12 mouse cellular contexts compared by ENCODE assay signal in genomic region chr17:54343395-54343794, GRCm38 (mm10). TPM values are rescaled to one million over a fixed set of nuclear protein-coding genes. Genes with fewer than 3 reads are reported as not detected.
DNase-seq lines count a peak whose midpoint lies in the region; ATAC-seq and TF ChIP-seq lines count a peak whose summit lies in the region.
"Had no signal": no experiment of that assay in that cellular context is flagged by ENCODE, and none has a peak within 500 bp of the region (broad histone marks: within the 10 kb centered on the region; RNA-seq: fewer than 3 reads in every experiment).

No protein-coding gene starts in this region.

- peak; percentile 82 for DNase-seq in forebrain, postnatal 0 days
- DNase-seq in forebrain, embryonic 10.5 days (ENCODE audit: extremely low spot score, low spot score) = no peak
- DNase-seq in liver, postnatal 0 days = no peak
- no peak for DNase-seq in liver, embryonic 11.5 days (ENCODE audit: low spot score)
- DNase-seq in brain, embryonic 14.5 days (ENCODE audit: low read depth) = peak; percentile 75
- DNase-seq in adrenal gland, postnatal 36 days = no peak
- DNase-seq in gastrocnemius, postnatal 14 days = no peak
- DNase-seq: heart, postnatal 36 days had no signal

- no peak for TF ChIP-seq EP300 in liver, postnatal 0 days (IDR thresholded peaks at IDR 0.05; ENCODE audit: low read depth)

- no peaks in the 10 kb centered on the region for H3K27me3 ChIP-seq in forebrain, postnatal 0 days (ENCODE audit: insufficient read depth, low read length)
- H3K27me3 ChIP-seq in forebrain, embryonic 10.5 days (ENCODE audit: poor library complexity, severe bottlenecking) = no peaks in the 10 kb centered on the region
- no peaks in the 10 kb centered on the region for H3K27me3 ChIP-seq in liver, postnatal 0 days (ENCODE audit: insufficient read depth, low read length)
- H3K27me3 ChIP-seq in liver, embryonic 11.5 days (replicated peaks; ENCODE audit: control insufficient read depth, insufficient read depth, low read length) = no peaks in the 10 kb centered on the region
- no peaks in the 10 kb centered on the region for H3K27me3 ChIP-seq in midbrain, embryonic 16.5 days (ENCODE audit: control insufficient read depth, insufficient read depth, low read depth, low read length)
- H3K27me3 ChIP-seq: embryonic facial prominence, embryonic 12.5 days had no signal

- no peaks in the 10 kb centered on the region for H3K9me3 ChIP-seq in forebrain, postnatal 0 days (ENCODE audit: low read length)
- no peaks in the 10 kb centered on the region for H3K9me3 ChIP-seq in forebrain, embryonic 10.5 days
- no peaks in the 10 kb centered on the region for H3K9me3 ChIP-seq in liver, postnatal 0 days (ENCODE audit: low read length)
- no peaks in the 10 kb centered on the region for H3K9me3 ChIP-seq in liver, embryonic 11.5 days (ENCODE audit: control insufficient read depth, low read length)
- no peaks in the 10 kb centered on the region for H3K9me3 ChIP-seq in midbrain, embryonic 16.5 days (replicated peaks; ENCODE audit: control insufficient read depth, low read length, poor library complexity, severe bottlenecking)
- H3K9me3 ChIP-seq: embryonic facial prominence, embryonic 12.5 days had no signal

- H3K4me1 ChIP-seq in forebrain, postnatal 0 days (ENCODE audit: insufficient read depth) = no peaks in the 10 kb centered on the region
- H3K4me1 ChIP-seq in forebrain, embryonic 10.5 days = no peaks in the 10 kb centered on the region
- H3K4me1 ChIP-seq in liver, postnatal 0 days (ENCODE audit: insufficient read depth) = no peaks in the 10 kb centered on the region
- H3K4me1 ChIP-seq in liver, embryonic 11.5 days (replicated peaks; ENCODE audit: control insufficient read depth, insufficient read depth, low read length) = no peaks in the 10 kb centered on the region
- no peaks in the 10 kb centered on the region for H3K4me1 ChIP-seq in midbrain, embryonic 16.5 days (ENCODE audit: control insufficient read depth, insufficient read depth, low read length)
- H3K4me1 ChIP-seq: embryonic facial prominence, embryonic 12.5 days had no signal

- intact Hi-C loops in gastrocnemius, postnatal 14 days (cut with DNase I; ENCODE audit: low total_unique reads) = no loop called here

- ATAC-seq in forebrain, postnatal 0 days = no peak
- ATAC-seq in liver, postnatal 0 days = no peak
- no peak for ATAC-seq in liver, embryonic 11.5 days (replicated peaks; ENCODE audit: low FRiP score)
- peak; percentile 48; the same call in 1 of the 2 replicates for ATAC-seq in midbrain, embryonic 16.5 days

- no peak overlapping the region for H3K4me3 ChIP-seq in forebrain, postnatal 0 days (ENCODE audit: low read depth, low read length)
- H3K4me3 ChIP-seq in forebrain, embryonic 10.5 days = no peak overlapping the region
- no peak overlapping the region for H3K4me3 ChIP-seq in liver, postnatal 0 days (ENCODE audit: low read depth, low read length)
- H3K4me3 ChIP-seq in liver, embryonic 11.5 days (ENCODE audit: low read depth, low read length) = no peak overlapping the region
- no peak overlapping the region for H3K4me3 ChIP-seq in midbrain, embryonic 16.5 days (ENCODE audit: low read depth, low read length)
- H3K4me3 ChIP-seq: embryonic facial prominence, embryonic 12.5 days had no signal

- H3K27ac ChIP-seq in forebrain, postnatal 0 days (ENCODE audit: low read depth, low read length) = no peak overlapping the region
- H3K27ac ChIP-seq in forebrain, embryonic 10.5 days = no peak overlapping the region
- no peak overlapping the region for H3K27ac ChIP-seq in liver, postnatal 0 days (ENCODE audit: low read depth)
- no peak overlapping the region for H3K27ac ChIP-seq in liver, embryonic 11.5 days (ENCODE audit: low read depth, low read length)
- no peak overlapping the region for H3K27ac ChIP-seq in midbrain, embryonic 16.5 days (ENCODE audit: low read length)
- H3K27ac ChIP-seq: embryonic facial prominence, embryonic 12.5 days had no signal

- H3K36me3 ChIP-seq in forebrain, postnatal 0 days (ENCODE audit: insufficient read depth) = no peaks in the 10 kb centered on the region
- no peaks in the 10 kb centered on the region for H3K36me3 ChIP-seq in forebrain, embryonic 10.5 days (replicated peaks)
- no peaks in the 10 kb centered on the region for H3K36me3 ChIP-seq in liver, postnatal 0 days (replicated peaks; ENCODE audit: insufficient read depth, low read length)
- H3K36me3 ChIP-seq in liver, embryonic 11.5 days (ENCODE audit: control insufficient read depth, insufficient read depth, low read length) = no peaks in the 10 kb centered on the region
- H3K36me3 ChIP-seq in midbrain, embryonic 16.5 days (ENCODE audit: control insufficient read depth, insufficient read depth, low read length) = no peaks in the 10 kb centered on the region
- H3K36me3 ChIP-seq: embryonic facial prominence, embryonic 12.5 days; G1E had no signal

- WGBS in forebrain, postnatal 0 days = 21% methylated on average over 4 of the region's 4 CpGs
- 30% methylated on average over 4 of the region's 4 CpGs for WGBS in forebrain, embryonic 10.5 days
- WGBS in liver, postnatal 0 days (ENCODE audit: insufficient replicate concordance) = 19% methylated on average over 4 of the region's 4 CpGs
- 24% methylated on average over 4 of the region's 4 CpGs for WGBS in liver, embryonic 11.5 days
- WGBS in midbrain, embryonic 16.5 days = 24% methylated on average over 4 of the region's 4 CpGs

- TF ChIP-seq CTCF in forebrain, postnatal 0 days (IDR thresholded peaks at IDR 0.05; ENCODE audit: low read depth) = peak; percentile 76
- peak; percentile 54 for TF ChIP-seq CTCF in liver, postnatal 0 days (IDR thresholded peaks at IDR 0.05; ENCODE audit: low read depth)
- TF ChIP-seq CTCF in brain, embryonic 14.5 days (IDR thresholded peaks at IDR 0.05; ENCODE audit: borderline replicate concordance, extremely low read depth, insufficient read depth, insufficient read length) = peak; percentile 20; the same call in 1 of the 2 replicates

- H3K4me2 ChIP-seq in forebrain, postnatal 0 days (ENCODE audit: low read depth) = no peak overlapping the region
- H3K4me2 ChIP-seq in liver, postnatal 0 days (ENCODE audit: low read depth, low read length) = no peak overlapping the region
- no peak overlapping the region for H3K4me2 ChIP-seq in liver, embryonic 11.5 days
- no peak overlapping the region for H3K4me2 ChIP-seq in midbrain, embryonic 16.5 days (ENCODE audit: low read length)
- H3K4me2 ChIP-seq: embryonic facial prominence, embryonic 12.5 days had no signal

- TF ChIP-seq POLR2A in brain, embryonic 14.5 days (IDR thresholded peaks at IDR 0.05; ENCODE audit: borderline replicate concordance, extremely low read depth, insufficient read depth, insufficient read length, poor library complexity, severe bottlenecking) = no peak

- no peak overlapping the region for H3K9ac ChIP-seq in forebrain, postnatal 0 days
- no peak overlapping the region for H3K9ac ChIP-seq in liver, postnatal 0 days (replicated peaks)
- no peak overlapping the region for H3K9ac ChIP-seq in liver, embryonic 11.5 days (ENCODE audit: low read depth, low read length)
- H3K9ac ChIP-seq in midbrain, embryonic 16.5 days (ENCODE audit: low read depth, low read length) = no peak overlapping the region
- H3K9ac ChIP-seq: embryonic facial prominence, embryonic 12.5 days had no signal

RNA-seq across cellular contexts. Expression of gene Slc5a7, which starts 44.6 kb away (rescaled TPM):
- total RNA-seq in forebrain, postnatal 0 days (2014; rRNA removed) = 2.6 and 3.7 TPM in 2 replicates
- polyA plus RNA-seq in forebrain, postnatal 0 days (2015; fragmentation: Nextera tagmentation; extraction: Ambion mirVana) = 1.2 and 1.9 TPM in 2 replicates
- 0.51 and 0.82 TPM in 2 replicates for polyA plus RNA-seq in forebrain, embryonic 10.5 days (2016; fragmentation: Nextera tagmentation; extraction: Ambion mirVana)
- polyA plus RNA-seq in liver, postnatal 0 days (2015; fragmentation: Nextera tagmentation; extraction: Ambion mirVana) = not detected in 2 replicates
- 0.05 TPM in 1 of 2 replicates, not detected in the other for polyA plus RNA-seq in liver, embryonic 11.5 days (2014; fragmentation: Nextera tagmentation; extraction: Ambion mirVana)
- 2.1 and 5.0 TPM in 2 replicates for polyA plus RNA-seq in brain, embryonic 14.5 days (2012; rRNA removed)
- 2.3 and 3.5 TPM in 2 replicates for polyA plus RNA-seq in midbrain, embryonic 16.5 days (2015; fragmentation: Nextera tagmentation; extraction: Ambion mirVana)
- under 1 TPM in 1 of 2 experiments, not detected in 1; 0.46 TPM for total RNA-seq in adrenal gland, postnatal 36 days (2021)
- total RNA-seq in gastrocnemius, postnatal 14 days (2021) = not detected
- polyA plus RNA-seq: G1E; liver, embryonic 16.5 days had no signal

Comparison
In these comparisons a context has a peak if more than half of its experiments do, and no peak if none do; other contexts are left out.
1. DNase-seq: peak in forebrain, postnatal 0 days (single experiment) and brain, embryonic 14.5 days (single experiment); none in forebrain, embryonic 10.5 days (single experiment), liver, postnatal 0 days (single experiment), liver, embryonic 11.5 days (single experiment), adrenal gland, postnatal 36 days (0 of 2) and gastrocnemius, postnatal 14 days (single experiment).
2. CTCF ChIP-seq: peak in every context shown above with its lines; median percentile 76 in forebrain, postnatal 0 days; 54 in liver, postnatal 0 days; 20 in brain, embryonic 14.5 days.